Mouse (Mus musculus): ENCODE measurements at regions not wholly inside any gene's neighbourhood (a gene's known extent, or its start where the extent isn't known, plus 50 kb on each side); places are given as distances from the start of the nearest gene placed in this dataset.
"Not testable (repeated sequence)": the region's sequence is repeated elsewhere in the genome, so short reads cannot be mapped to it uniquely, and the experiment has no call there.

- DNase-seq (ENCODE audit: low spot score), result no peak
These were observed 475.6 kb downstream of the Inhba start for GRCm38 (mm10) chr13:16487292-16487691.

GRCm38 (mm10) chr13:16490680-16491079 lies 479.0 kb downstream of the Inhba start:
- not testable (repeated sequence) for DNase-seq (ENCODE audit: low spot score)

- no peak for DNase-seq (ENCODE audit: low spot score)
These were observed 486.4 kb downstream of the Inhba start for GRCm38 (mm10) chr13:16498052-16498451.

- DNase-seq (ENCODE audit: low spot score), result no peak
These were observed 501.2 kb downstream of the Inhba start for GRCm38 (mm10) chr13:16512876-16513275.

- no peak for DNase-seq (ENCODE audit: low spot score)
These were observed 503.5 kb downstream of the Inhba start for GRCm38 (mm10) chr13:16515195-16515594.

GRCm38 (mm10) chr13:16529036-16529435 lies 517.4 kb downstream of the Inhba start:
- no peak for DNase-seq (ENCODE audit: low spot score)

- no peak for DNase-seq (ENCODE audit: low spot score)
These were observed 532.1 kb downstream of the Inhba start for GRCm38 (mm10) chr13:16543771-16544170.

- no peak for DNase-seq (ENCODE audit: low spot score)
These were observed 538.4 kb downstream of the Inhba start for GRCm38 (mm10) chr13:16550060-16550459.

- DNase-seq (ENCODE audit: low spot score), result no peak
These were observed 553.3 kb downstream of the Inhba start for GRCm38 (mm10) chr13:16564988-16565387.

- no peak for DNase-seq (ENCODE audit: low spot score)
These were observed 562.4 kb downstream of the Inhba start for GRCm38 (mm10) chr13:16574069-16574468.

- no peak for DNase-seq (ENCODE audit: low spot score)
These were observed 574.6 kb downstream of the Inhba start for GRCm38 (mm10) chr13:16586286-16586685.

GRCm38 (mm10) chr13:16619755-16620154 lies 608.1 kb downstream of the Inhba start:
- no peak for DNase-seq (ENCODE audit: low spot score)

- no peak for DNase-seq (ENCODE audit: low spot score)
These were observed 614.9 kb downstream of the Inhba start for GRCm38 (mm10) chr13:16626584-16626983.

- DNase-seq (ENCODE audit: low spot score), result no peak
These were observed 621.9 kb downstream of the Inhba start for GRCm38 (mm10) chr13:16633445-16634092.

GRCm38 (mm10) chr13:16636251-16636650 lies 624.6 kb downstream of the Inhba start:
- DNase-seq (ENCODE audit: low spot score), result no peak

GRCm38 (mm10) chr13:16641611-16642449 lies 630.2 kb downstream of the Inhba start:
- DNase-seq (ENCODE audit: low spot score), result no peak

GRCm38 (mm10) chr13:16642450-16642994 lies 630.9 kb downstream of the Inhba start:
- no peak for DNase-seq (ENCODE audit: low spot score)

- DNase-seq (ENCODE audit: low spot score), result no peak
These were observed 633.7 kb downstream of the Inhba start for GRCm38 (mm10) chr13:16645311-16645710.

- DNase-seq (ENCODE audit: low spot score), result no peak
These were observed 634.4 kb downstream of the Inhba start for GRCm38 (mm10) chr13:16646056-16646455.

GRCm38 (mm10) chr13:16646649-16647048 lies 635.0 kb downstream of the Inhba start:
- DNase-seq (ENCODE audit: low spot score), result no peak

GRCm38 (mm10) chr13:16656110-16656509 lies 644.5 kb downstream of the Inhba start:
- no peak for DNase-seq (ENCODE audit: low spot score)

GRCm38 (mm10) chr13:16659894-16660293 lies 648.2 kb downstream of the Inhba start:
- DNase-seq (ENCODE audit: low spot score), result no peak

- DNase-seq (ENCODE audit: low spot score), result no peak
These were observed 657.0 kb downstream of the Inhba start for GRCm38 (mm10) chr13:16668652-16669051.
